Comparison of ENCODE assay signal across 8 mouse cellular contexts in genomic region chr4:134370649-134371221, GRCm38 (mm10). TPM values are rescaled to one million over a fixed set of nuclear protein-coding genes. Genes with fewer than 3 reads are reported as not detected.
DNase-seq lines count a peak whose midpoint lies in the region; ATAC-seq and TF ChIP-seq lines count a peak whose summit lies in the region.

No protein-coding gene starts in this region.

- no peak for TF ChIP-seq POLR2A in kidney, adult 2 months (IDR thresholded peaks at IDR 0.05; ENCODE audit: low read depth, low read length)

- peaks cover 20% of the 10 kb centered on the region for H3K4me1 ChIP-seq in kidney, embryonic 14.5 days (ENCODE audit: control insufficient read depth, insufficient read depth, low read length)
- 0 out of 2 replicates have a peak, but pooled peaks cover 5% of the 10 kb centered on the region for H3K4me1 ChIP-seq in kidney, adult 2 months (ENCODE audit: control insufficient read depth, insufficient read depth, low read length)
- H3K4me1 ChIP-seq in embryonic facial prominence, embryonic 10.5 days: peaks cover 25% of the 10 kb centered on the region
- H3K4me1 ChIP-seq in hindbrain, embryonic 15.5 days (replicated peaks): peaks cover 22% of the 10 kb centered on the region
- peaks cover 21% of the 10 kb centered on the region for H3K4me1 ChIP-seq in liver, embryonic 15.5 days (replicated peaks)
- H3K4me1 ChIP-seq in stomach, postnatal 0 days (replicated peaks; ENCODE audit: control insufficient read depth, insufficient read depth): peaks cover 9% of the 10 kb centered on the region; the same call in 1 of the 2 replicates

- H3K36me3 ChIP-seq in kidney, embryonic 14.5 days (ENCODE audit: control insufficient read depth, insufficient read depth, low read length): no peaks in the 10 kb centered on the region
- H3K36me3 ChIP-seq in kidney, adult 2 months (ENCODE audit: control insufficient read depth, insufficient read depth, low read length): no peaks in the 10 kb centered on the region
- H3K36me3 ChIP-seq in embryonic facial prominence, embryonic 10.5 days (replicated peaks): no peaks in the 10 kb centered on the region
- H3K36me3 ChIP-seq in hindbrain, embryonic 15.5 days: no peaks in the 10 kb centered on the region
- no peaks in the 10 kb centered on the region for H3K36me3 ChIP-seq in liver, embryonic 15.5 days (replicated peaks)
- H3K36me3 ChIP-seq in stomach, postnatal 0 days (ENCODE audit: control insufficient read depth, insufficient read depth, low read length): no peaks in the 10 kb centered on the region

- TF ChIP-seq CTCF in kidney, adult 2 months (conservative IDR thresholded peaks at IDR 0.05; ENCODE audit: insufficient read depth, insufficient read length, low read depth, low read length): no peak
- TF ChIP-seq CTCF in stomach, postnatal 0 days (IDR thresholded peaks at IDR 0.05; ENCODE audit: low read depth): no peak

- DNase-seq in kidney, adult 2 months: no peak
- DNase-seq in embryonic facial prominence, embryonic 10.5 days (ENCODE audit: low spot score): peak; percentile 42
- no peak for DNase-seq in stomach, postnatal 0 days (ENCODE audit: low spot score)
- DNase-seq in adrenal gland, postnatal 14 days: no peak
- no peak for DNase-seq in thymus, postnatal 14 days

- peak; percentile 44 for ATAC-seq in kidney, embryonic 14.5 days (ENCODE audit: low FRiP score, low TSS enrichment)
- no peak for ATAC-seq in hindbrain, embryonic 15.5 days (ENCODE audit: low FRiP score, low read depth)
- ATAC-seq in liver, embryonic 15.5 days (ENCODE audit: insufficient read depth): no peak
- no peak for ATAC-seq in stomach, postnatal 0 days (ENCODE audit: low FRiP score, low TSS enrichment)

- peak overlapping the region; percentile 92 for H3K4me2 ChIP-seq in kidney, embryonic 14.5 days (replicated peaks; ENCODE audit: low read depth, low read length)
- peak overlapping the region; percentile 96 for H3K4me2 ChIP-seq in hindbrain, embryonic 15.5 days
- H3K4me2 ChIP-seq in liver, embryonic 15.5 days: peak overlapping the region; percentile 70; the same call in 1 of the 2 replicates
- peak overlapping the region; percentile 86 for H3K4me2 ChIP-seq in stomach, postnatal 0 days (replicated peaks; ENCODE audit: low read depth)

- WGBS in kidney, embryonic 14.5 days: 2% methylated on average over 18 of the region's 18 CpGs
- 11% methylated on average over 18 of the region's 18 CpGs for WGBS in kidney, adult 2 months
- WGBS in embryonic facial prominence, embryonic 10.5 days: under 1% methylated on average over 18 of the region's 18 CpGs
- 3% methylated on average over 18 of the region's 18 CpGs for WGBS in hindbrain, embryonic 15.5 days
- WGBS in liver, embryonic 15.5 days (ENCODE audit: insufficient replicate concordance): 2% methylated on average over 18 of the region's 18 CpGs
- WGBS in stomach, postnatal 0 days: 2% methylated on average over 18 of the region's 18 CpGs

- no peak overlapping the region for H3K9ac ChIP-seq in kidney, embryonic 14.5 days (ENCODE audit: low read depth, low read length)
- H3K9ac ChIP-seq in hindbrain, embryonic 15.5 days: peak overlapping the region; percentile 21; the same call in 1 of the 2 replicates
- H3K9ac ChIP-seq in liver, embryonic 15.5 days: no peak overlapping the region
- peak overlapping the region; percentile 2; the same call in 1 of the 2 replicates for H3K9ac ChIP-seq in stomach, postnatal 0 days (ENCODE audit: low read length)

- peak overlapping the region; percentile 48 for H3K4me3 ChIP-seq in kidney, embryonic 14.5 days (ENCODE audit: low read length)
- no peak overlapping the region for H3K4me3 ChIP-seq in kidney, adult 2 months (ENCODE audit: insufficient read depth, low read depth, low read length)
- H3K4me3 ChIP-seq in embryonic facial prominence, embryonic 10.5 days: peak overlapping the region; percentile 66
- peak overlapping the region; percentile 63 for H3K4me3 ChIP-seq in hindbrain, embryonic 15.5 days
- no peak overlapping the region for H3K4me3 ChIP-seq in liver, embryonic 15.5 days (replicated peaks)
- peak overlapping the region; percentile 45 for H3K4me3 ChIP-seq in stomach, postnatal 0 days (ENCODE audit: low read depth, low read length)

- no peaks in the 10 kb centered on the region for H3K9me3 ChIP-seq in kidney, embryonic 14.5 days (ENCODE audit: control insufficient read depth, low read length)
- no peaks in the 10 kb centered on the region for H3K9me3 ChIP-seq in embryonic facial prominence, embryonic 10.5 days
- no peaks in the 10 kb centered on the region for H3K9me3 ChIP-seq in hindbrain, embryonic 15.5 days
- H3K9me3 ChIP-seq in liver, embryonic 15.5 days (replicated peaks): no peaks in the 10 kb centered on the region
- H3K9me3 ChIP-seq in stomach, postnatal 0 days (ENCODE audit: control insufficient read depth, low read length): no peaks in the 10 kb centered on the region

- H3K27ac ChIP-seq in kidney, embryonic 14.5 days (ENCODE audit: low read depth, low read length): no peak overlapping the region
- no peak overlapping the region for H3K27ac ChIP-seq in kidney, adult 2 months (ENCODE audit: insufficient read depth, low read depth, low read length)
- H3K27ac ChIP-seq in embryonic facial prominence, embryonic 10.5 days (replicated peaks): no peak overlapping the region
- no peak overlapping the region for H3K27ac ChIP-seq in hindbrain, embryonic 15.5 days (replicated peaks)
- H3K27ac ChIP-seq in liver, embryonic 15.5 days (replicated peaks): no peak overlapping the region
- no peak overlapping the region for H3K27ac ChIP-seq in stomach, postnatal 0 days (replicated peaks)

- no peak for TF ChIP-seq EP300 in stomach, postnatal 0 days (optimal IDR thresholded peaks at IDR 0.05)

- H3K27me3 ChIP-seq in kidney, embryonic 14.5 days (ENCODE audit: control insufficient read depth, insufficient read depth, low read length): peaks cover 34% of the 10 kb centered on the region
- 0 out of 2 replicates have a peak, but pooled peaks cover 2% of the 10 kb centered on the region for H3K27me3 ChIP-seq in kidney, adult 2 months (replicated peaks; ENCODE audit: control insufficient read depth, insufficient read depth, low read length)
- peaks cover 61% of the 10 kb centered on the region for H3K27me3 ChIP-seq in embryonic facial prominence, embryonic 10.5 days (replicated peaks; ENCODE audit: low read depth, poor library complexity, severe bottlenecking)
- H3K27me3 ChIP-seq in hindbrain, embryonic 15.5 days: peaks cover 38% of the 10 kb centered on the region
- peaks cover 75% of the 10 kb centered on the region for H3K27me3 ChIP-seq in liver, embryonic 15.5 days
- H3K27me3 ChIP-seq in stomach, postnatal 0 days (ENCODE audit: control insufficient read depth, insufficient read depth, low read length): peaks cover 6% of the 10 kb centered on the region; the same call in 1 of the 2 replicates

RNA-seq across cellular contexts. Expression of gene Extl1, which starts 12.9 kb away (rescaled TPM):
- 0.20 and 0.23 TPM in 2 replicates for polyA plus RNA-seq in kidney, embryonic 14.5 days (2014; fragmentation: Nextera tagmentation; extraction: Ambion mirVana)
- 1.1 and 1.3 TPM in 2 replicates for polyA plus RNA-seq in kidney, adult 2 months (2012; rRNA removed)
- polyA plus RNA-seq in embryonic facial prominence, embryonic 10.5 days (2016; fragmentation: Nextera tagmentation; extraction: Ambion mirVana): 0.25 and 0.66 TPM in 2 replicates
- polyA plus RNA-seq in hindbrain, embryonic 15.5 days (2015; fragmentation: Nextera tagmentation; extraction: Ambion mirVana): 0.45 and 0.51 TPM in 2 replicates
- polyA plus RNA-seq in liver, embryonic 15.5 days (2015; fragmentation: Nextera tagmentation; extraction: Ambion mirVana): 0.09 and 0.22 TPM in 2 replicates
- 1.8 and 2.1 TPM in 2 replicates for polyA plus RNA-seq in stomach, postnatal 0 days (2015; fragmentation: Nextera tagmentation; extraction: Ambion mirVana)
- total RNA-seq in adrenal gland, postnatal 14 days (2021): 0.96 and 1.7 TPM in 2 replicates

RNA-seq across cellular contexts. Expression of gene Pafah2, which starts 25.4 kb away (rescaled TPM):
- polyA plus RNA-seq in kidney, embryonic 14.5 days (2014; fragmentation: Nextera tagmentation; extraction: Ambion mirVana): 8.4 and 12.3 TPM in 2 replicates
- 96.9 and 102 TPM in 2 replicates for polyA plus RNA-seq in kidney, adult 2 months (2012; rRNA removed)
- polyA plus RNA-seq in embryonic facial prominence, embryonic 10.5 days (2016; fragmentation: Nextera tagmentation; extraction: Ambion mirVana): 7.0 and 8.3 TPM in 2 replicates
- 7.6 and 8.1 TPM in 2 replicates for polyA plus RNA-seq in hindbrain, embryonic 15.5 days (2015; fragmentation: Nextera tagmentation; extraction: Ambion mirVana)
- polyA plus RNA-seq in liver, embryonic 15.5 days (2015; fragmentation: Nextera tagmentation; extraction: Ambion mirVana): 5.4 and 6.8 TPM in 2 replicates
- polyA plus RNA-seq in stomach, postnatal 0 days (2015; fragmentation: Nextera tagmentation; extraction: Ambion mirVana): 16.8 and 17.1 TPM in 2 replicates
- 15.9 and 21.2 TPM in 2 replicates for total RNA-seq in adrenal gland, postnatal 14 days (2021)

RNA-seq across cellular contexts. Expression of gene Slc30a2, which starts 27.8 kb away (rescaled TPM):
- 0.09 and 0.11 TPM in 2 replicates for polyA plus RNA-seq in kidney, embryonic 14.5 days (2014; fragmentation: Nextera tagmentation; extraction: Ambion mirVana)
- 32.3 and 33.3 TPM in 2 replicates for polyA plus RNA-seq in kidney, adult 2 months (2012; rRNA removed)
- 0.07 TPM in 1 of 2 replicates, not detected in the other for polyA plus RNA-seq in embryonic facial prominence, embryonic 10.5 days (2016; fragmentation: Nextera tagmentation; extraction: Ambion mirVana)
- polyA plus RNA-seq in hindbrain, embryonic 15.5 days (2015; fragmentation: Nextera tagmentation; extraction: Ambion mirVana): 0.16 and 0.33 TPM in 2 replicates
- 0.06 TPM in 1 of 2 replicates, not detected in the other for polyA plus RNA-seq in liver, embryonic 15.5 days (2015; fragmentation: Nextera tagmentation; extraction: Ambion mirVana)
- polyA plus RNA-seq in stomach, postnatal 0 days (2015; fragmentation: Nextera tagmentation; extraction: Ambion mirVana): 0.06 and 0.07 TPM in 2 replicates
- 13.4 and 18.8 TPM in 2 replicates for total RNA-seq in adrenal gland, postnatal 14 days (2021)

RNA-seq across cellular contexts. Expression of gene Trim63, which starts 55.8 kb away (rescaled TPM):
- 0.88 and 1.4 TPM in 2 replicates for polyA plus RNA-seq in kidney, embryonic 14.5 days (2014; fragmentation: Nextera tagmentation; extraction: Ambion mirVana)
- polyA plus RNA-seq in kidney, adult 2 months (2012; rRNA removed): 4.2 and 7.4 TPM in 2 replicates
- 0.31 and 0.34 TPM in 2 replicates for polyA plus RNA-seq in embryonic facial prominence, embryonic 10.5 days (2016; fragmentation: Nextera tagmentation; extraction: Ambion mirVana)
- 0.41 and 0.56 TPM in 2 replicates for polyA plus RNA-seq in hindbrain, embryonic 15.5 days (2015; fragmentation: Nextera tagmentation; extraction: Ambion mirVana)
- 0.24 and 0.31 TPM in 2 replicates for polyA plus RNA-seq in liver, embryonic 15.5 days (2015; fragmentation: Nextera tagmentation; extraction: Ambion mirVana)
- polyA plus RNA-seq in stomach, postnatal 0 days (2015; fragmentation: Nextera tagmentation; extraction: Ambion mirVana): 0.07 and 0.13 TPM in 2 replicates
- total RNA-seq in adrenal gland, postnatal 14 days (2021): not detected in 2 replicates

Comparison
In these comparisons a context has a peak if more than half of its experiments do, and no peak if none do; other contexts are left out.
1. H3K4me3 ChIP-seq: peak in kidney, embryonic 14.5 days (single experiment), embryonic facial prominence, embryonic 10.5 days (single experiment), hindbrain, embryonic 15.5 days (single experiment) and stomach, postnatal 0 days (single experiment); none in kidney, adult 2 months (single experiment) and liver, embryonic 15.5 days (single experiment).
2. RNA of gene Slc30a2, which starts 27.8 kb away (polyA plus RNA-seq): 32.3 to 33.3 TPM in kidney, adult 2 months; 0.16 to 0.33 TPM in hindbrain, embryonic 15.5 days, 0.09 to 0.11 TPM in kidney, embryonic 14.5 days, 0.07 TPM in embryonic facial prominence, embryonic 10.5 days, 0.06 to 0.07 TPM in stomach, postnatal 0 days and 0.06 TPM in liver, embryonic 15.5 days; every median in the first group is over 10 times any median in the second.
3. H3K9ac ChIP-seq: peak in hindbrain, embryonic 15.5 days (single experiment) and stomach, postnatal 0 days (single experiment); none in kidney, embryonic 14.5 days (single experiment) and liver, embryonic 15.5 days (single experiment).
4. Peak in every context shown above with its lines, with median percentiles within 50 percentile points of each other: H3K4me2 ChIP-seq.